Mouse (Mus musculus): ENCODE results near the gene Fhod1.
"Not testable (repeated sequence)": the region's sequence is repeated elsewhere in the genome, so short reads cannot be mapped to it uniquely, and the experiment has no call there.

Fhod1 gene

DNA sequence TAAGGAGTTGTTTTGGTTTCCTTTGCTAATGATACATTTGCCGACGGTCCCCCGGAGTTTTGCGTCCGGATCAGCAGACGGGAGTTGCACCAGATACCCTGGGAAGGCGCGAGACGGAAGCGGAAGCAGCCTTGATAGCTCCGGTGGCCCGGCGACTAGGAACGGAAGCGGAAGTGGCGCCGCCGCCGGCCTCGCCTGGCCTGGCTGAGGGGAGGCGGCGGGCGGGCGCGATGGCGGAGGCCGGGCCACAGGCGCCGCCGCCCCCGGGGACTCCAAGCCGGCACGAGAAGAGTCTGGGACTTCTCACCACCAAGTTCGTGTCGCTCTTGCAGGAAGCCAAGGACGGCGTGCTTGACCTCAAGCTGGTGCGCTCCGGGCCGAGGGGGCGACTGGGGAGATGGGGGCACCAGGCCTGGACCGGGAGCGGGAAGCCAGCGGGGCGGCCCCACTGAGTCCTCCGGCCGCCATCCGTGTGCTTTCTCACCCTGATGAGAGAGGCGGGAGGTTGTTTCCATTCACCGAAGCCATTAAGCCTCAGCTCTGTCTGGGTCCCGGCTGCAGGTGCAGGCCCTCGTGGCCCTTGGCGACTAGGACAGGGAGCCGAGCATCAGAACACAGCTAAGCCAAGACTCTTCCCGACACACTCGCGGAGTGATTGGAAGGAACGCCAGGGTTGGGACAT, 50.1 kb downstream of the Fhod1 start, which contains the start of gene E2f4:
Gene E2f4 (plus strand): TSS at position 153 of the 682 bp plus-strand sequence.
- peak; percentile 77 to 79 for DNase-seq (ENCODE audit: low read depth in 1 of 2, low spot score in 2 of 2)

GRCm38 (mm10) chr8:105295895-105296573, 51.7 kb downstream of the Fhod1 start, which contains the start of gene Exoc3l:
Exoc3l (minus strand) TSS chr8:105296101.
- no peak for DNase-seq (ENCODE audit: low read depth in 1 of 2, low spot score in 2 of 2)

DNA sequence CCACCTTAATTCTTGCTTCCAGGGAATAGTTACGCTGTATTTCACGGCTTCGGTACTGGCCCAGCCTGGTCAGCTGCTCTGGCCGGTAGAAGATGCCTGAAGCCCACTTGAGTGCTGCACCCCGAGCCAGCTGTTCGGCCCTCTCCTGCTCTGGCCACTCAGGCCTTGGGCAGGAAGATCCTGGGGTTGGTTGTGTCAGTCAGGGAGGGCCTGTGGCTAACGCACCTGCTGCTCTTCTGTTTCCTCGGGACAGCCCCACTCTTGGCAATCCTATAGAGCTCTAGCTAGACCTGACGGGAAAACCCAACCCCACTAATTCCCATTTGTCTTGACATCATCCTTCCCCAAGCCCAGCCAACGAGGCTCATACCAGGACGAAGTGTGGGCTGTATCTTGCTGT, 52.5 kb downstream of the Fhod1 start:
- DNase-seq (ENCODE audit: low read depth in 1 of 2, low spot score in 2 of 2), result no peak

GRCm38 (mm10) chr8:105294776-105295175, 53.0 kb downstream of the Fhod1 start:
- DNase-seq (ENCODE audit: low read depth in 1 of 2, low spot score in 2 of 2), result no peak

DNA sequence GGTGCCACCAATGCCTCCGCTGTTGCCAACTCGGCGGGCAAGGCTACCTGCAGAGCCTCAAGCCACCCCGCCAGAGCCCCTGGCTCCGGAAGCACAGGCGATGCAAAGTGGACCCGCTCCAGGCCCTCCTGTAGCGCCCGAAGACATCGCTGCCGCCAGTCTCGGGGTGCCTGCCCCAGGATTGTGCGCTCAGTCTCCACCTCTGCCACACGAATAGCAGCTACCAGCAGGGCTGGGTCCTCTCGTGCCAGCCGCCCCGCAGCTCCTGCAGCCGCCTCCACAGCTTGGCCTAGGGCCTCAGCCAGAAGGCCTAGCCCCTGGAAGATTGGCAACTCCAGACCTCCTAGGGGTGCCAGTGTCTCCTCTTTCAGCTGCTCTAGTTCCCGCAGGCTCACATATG, 54.3 kb downstream of the Fhod1 start:
- no peak for DNase-seq (ENCODE audit: low read depth in 1 of 2, low spot score in 2 of 2)

DNA sequence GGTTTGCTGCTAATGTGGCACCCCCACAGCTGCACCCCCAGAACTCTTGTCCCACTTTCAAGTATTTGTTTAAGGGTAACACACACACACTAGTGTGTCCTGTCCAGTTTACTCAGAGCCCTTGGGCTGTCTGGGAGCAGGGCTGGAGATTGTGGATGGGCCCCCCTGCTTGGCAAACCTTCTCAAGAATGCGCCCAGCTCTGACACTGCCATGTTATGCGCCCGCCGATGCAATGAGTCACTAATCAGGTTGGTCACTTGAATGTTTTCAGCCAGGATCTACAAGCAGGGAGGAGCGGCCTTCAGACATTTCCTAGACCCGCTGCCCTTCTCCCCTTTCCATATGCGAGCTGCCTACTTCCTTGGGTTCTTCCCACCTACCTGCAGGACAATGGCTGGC, 55.3 kb downstream of the Fhod1 start:
- no peak for DNase-seq (ENCODE audit: low read depth in 1 of 2, low spot score in 2 of 2)

DNA sequence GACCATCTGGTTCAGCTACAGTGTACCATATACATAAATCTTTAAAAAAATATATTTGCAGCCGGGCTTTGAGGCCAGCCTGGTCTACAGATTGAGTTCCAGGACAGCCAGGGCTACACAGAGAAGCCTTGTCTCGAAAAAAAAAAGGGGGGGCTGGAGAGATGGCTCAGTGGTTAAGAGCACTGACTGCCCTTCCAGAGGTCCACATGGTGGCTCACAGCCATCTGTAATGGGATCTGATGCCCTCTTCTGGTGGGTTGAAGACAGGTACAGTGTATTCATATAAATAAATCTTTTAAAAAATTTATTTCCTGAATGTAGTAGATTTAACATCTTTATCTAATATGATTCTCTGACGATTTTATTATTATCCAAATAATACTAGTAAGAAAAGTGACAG, 56.0 kb downstream of the Fhod1 start:
- not testable (repeated sequence) for DNase-seq (ENCODE audit: low read depth in 1 of 2, low spot score in 2 of 2)

- not testable (repeated sequence) for DNase-seq (ENCODE audit: low read depth in 1 of 2, low spot score in 2 of 2)
These were observed 56.4 kb downstream of the Fhod1 start for GRCm38 (mm10) chr8:105291364-105291763.

DNA sequence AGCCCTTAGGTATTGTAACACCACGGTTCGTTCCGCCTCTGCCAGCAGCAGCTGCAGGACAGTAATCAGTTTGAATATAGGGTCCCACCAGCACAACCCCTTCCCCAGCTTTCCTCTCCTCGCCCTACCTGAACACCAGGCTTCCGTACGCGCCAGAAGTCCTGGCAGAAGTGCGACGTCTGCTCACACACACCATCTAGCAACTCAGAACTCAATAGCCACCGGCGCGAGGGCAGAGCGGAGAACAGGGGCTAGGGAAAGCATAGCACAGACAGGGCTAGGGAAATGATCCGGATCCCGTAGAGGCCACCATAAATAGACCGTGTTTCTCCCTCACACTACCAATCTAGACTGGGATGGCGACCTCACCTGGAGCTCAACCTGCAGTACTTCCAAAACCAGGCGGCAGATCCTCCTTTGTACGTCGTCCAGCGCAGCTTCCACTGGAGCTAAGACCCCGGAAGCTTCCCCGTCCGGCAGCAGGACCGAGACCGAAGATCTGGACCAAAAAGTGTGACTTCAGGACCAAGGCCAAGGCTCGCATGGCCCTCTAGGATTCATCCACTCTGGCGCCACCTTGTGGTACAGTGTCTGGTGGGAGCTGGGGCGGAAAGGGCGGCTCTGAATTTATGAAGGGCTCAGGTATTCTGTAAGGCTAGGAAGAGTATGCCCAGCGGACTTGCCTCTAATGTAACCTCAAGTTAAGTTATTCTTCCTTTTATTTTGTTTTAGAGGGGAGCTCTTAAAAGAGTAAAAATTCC, 57.0 kb downstream of the Fhod1 start:
- DNase-seq (ENCODE audit: low read depth in 1 of 2, low spot score in 2 of 2), result peak; percentile 63 to 80

- DNase-seq (ENCODE audit: low read depth in 1 of 2, low spot score in 2 of 2), result no peak
These were observed 57.8 kb downstream of the Fhod1 start, which contains the start of gene 4931428F04Rik for GRCm38 (mm10) chr8:105289805-105290460. 4931428F04Rik (minus strand) TSS chr8:105289864.

GRCm38 (mm10) chr8:105288958-105289732, 58.6 kb downstream of the Fhod1 start:
- peak; percentile 87 to 92 for DNase-seq (ENCODE audit: low read depth in 1 of 2, low spot score in 2 of 2)

DNA sequence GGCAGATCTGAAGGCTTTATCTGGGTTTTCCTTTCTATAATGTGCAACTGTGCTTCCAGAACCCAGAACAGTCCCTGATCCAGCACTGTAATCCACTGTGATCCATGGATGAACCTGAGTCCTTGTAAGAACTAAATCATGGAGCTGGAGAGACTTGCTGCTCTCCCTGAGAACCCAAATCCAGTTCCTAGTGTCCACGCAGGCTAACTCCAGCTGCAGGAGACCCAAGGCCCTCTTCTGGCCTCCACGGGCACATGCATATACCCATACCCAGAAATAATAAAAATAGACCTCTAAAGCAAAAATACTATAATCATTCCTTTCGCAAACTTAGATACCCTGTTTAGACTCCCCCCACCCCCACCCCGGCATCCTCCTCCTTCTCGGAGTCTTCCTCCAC, 59.5 kb downstream of the Fhod1 start:
- DNase-seq (ENCODE audit: low read depth in 1 of 2, low spot score in 2 of 2), result no peak

DNA sequence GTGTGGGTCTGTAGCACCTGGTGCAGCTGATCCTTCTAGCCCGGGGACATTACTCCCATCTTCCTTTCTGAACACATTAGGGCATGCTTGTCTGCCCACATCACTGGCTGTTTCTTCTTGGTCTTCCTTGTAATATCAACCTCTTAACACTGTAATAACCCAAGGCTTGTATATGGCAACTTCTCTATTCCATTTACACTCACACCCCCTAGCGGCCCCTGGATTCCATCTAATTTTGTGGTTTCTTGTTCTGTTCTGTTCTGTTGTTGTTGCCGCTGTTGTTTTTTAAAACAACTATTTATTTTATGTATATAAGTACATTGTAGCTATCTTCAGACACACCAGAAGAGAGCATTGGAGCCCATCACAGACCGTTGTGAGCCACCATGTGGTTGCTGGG, 60.8 kb downstream of the Fhod1 start:
- no peak for DNase-seq (ENCODE audit: low read depth in 1 of 2, low spot score in 2 of 2)

DNA sequence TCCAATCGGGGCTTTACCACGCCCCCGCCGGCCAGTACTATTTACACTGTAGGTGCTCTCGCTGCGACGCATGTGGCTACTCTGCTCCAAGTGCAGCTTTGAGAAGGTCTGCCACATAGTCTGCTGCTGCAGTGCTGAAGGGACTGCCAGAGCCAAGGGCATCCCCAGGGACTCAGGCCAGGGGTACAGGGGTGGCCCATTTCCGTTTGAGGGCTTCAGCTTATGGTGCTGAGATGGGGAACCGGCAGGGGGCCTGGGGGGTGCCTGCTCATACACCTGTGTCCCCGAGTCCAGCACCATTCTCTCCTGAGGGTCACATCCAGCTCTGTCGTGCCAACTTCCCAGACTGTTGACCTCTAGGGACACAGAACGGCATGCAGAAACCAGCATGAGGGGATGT, 62.2 kb downstream of the Fhod1 start:
- DNase-seq (ENCODE audit: low read depth in 1 of 2, low spot score in 2 of 2), result no peak

- no peak for DNase-seq (ENCODE audit: low read depth in 1 of 2, low spot score in 2 of 2)
These were observed 64.7 kb downstream of the Fhod1 start for GRCm38 (mm10) chr8:105283074-105283473.

- DNase-seq (ENCODE audit: low read depth in 1 of 2, low spot score in 2 of 2), result no peak
These were observed 65.5 kb downstream of the Fhod1 start for GRCm38 (mm10) chr8:105282239-105282638.

- no peak for DNase-seq (ENCODE audit: low read depth in 1 of 2, low spot score in 2 of 2)
These were observed 65.9 kb downstream of the Fhod1 start for GRCm38 (mm10) chr8:105281821-105282220.

GRCm38 (mm10) chr8:105280567-105280966, 67.2 kb downstream of the Fhod1 start:
- no peak for DNase-seq (ENCODE audit: low read depth in 1 of 2, low spot score in 2 of 2)
